Mouse (Mus musculus) granulocyte monocyte progenitor cell, adult 5-6 weeks (primary cell): Measurements from ENCODE around the gene Arl2bp. TPM values are rescaled to one million over a fixed set of nuclear protein-coding genes. Genes with fewer than 3 reads are reported as not detected.

ENCODE experiments used
- total RNA-seq, 2 experiments: library from RNA; stranded (forward) in 1 of 2; stranded (reverse) in 1 of 2; fragments of 200-712, 200-1000 nt in 1 of 2; fragments of >200 nt in 1 of 2; fragmentation: Nextera tagmentation in 1 of 2; gene quantifications; 2 replicates each; pipeline ENCODE4 v1.2.3; 2014 to 2017

Gene Arl2bp
- total RNA-seq, 2 experiments from 2014 or later, result 36.4 to 100 TPM

Other genes starting within 250 kb of the Arl2bp start
- gene Nlrc5, start 232.2 kb upstream of the Arl2bp start, total RNA-seq (2014; fragmentation: Nextera tagmentation), result 35.8 and 43.0 TPM in 2 replicates
- gene Nlrc5, start 232.2 kb upstream of the Arl2bp start, total RNA-seq (2017), result 19.3 and 19.4 TPM in 2 replicates
- 106 and 114 TPM in 2 replicates for gene Cpne2, start 133.6 kb upstream of the Arl2bp start, total RNA-seq (2014; fragmentation: Nextera tagmentation)
- 53.9 and 56.5 TPM in 2 replicates for gene Cpne2, start 133.6 kb upstream of the Arl2bp start, total RNA-seq (2017)
- 27.4 and 28.0 TPM in 2 replicates for gene Rspry1, start 64.7 kb upstream of the Arl2bp start, total RNA-seq (2014; fragmentation: Nextera tagmentation)
- gene Rspry1, start 64.7 kb upstream of the Arl2bp start, total RNA-seq (2017), result 29.9 and 33.0 TPM in 2 replicates
- gene Fam192a, start 64.6 kb upstream of the Arl2bp start, total RNA-seq (2014; fragmentation: Nextera tagmentation), result 30.4 and 64.9 TPM in 2 replicates
- 84.6 and 99.4 TPM in 2 replicates for gene Fam192a, start 64.6 kb upstream of the Arl2bp start, total RNA-seq (2017)
- not detected in 2 replicates for gene Pllp, start 29.7 kb downstream of the Arl2bp start, total RNA-seq (2014; fragmentation: Nextera tagmentation)
- not detected in 2 replicates for gene Pllp, start 29.7 kb downstream of the Arl2bp start, total RNA-seq (2017)
- gene Ccl22, start 79.0 kb downstream of the Arl2bp start, total RNA-seq (2014; fragmentation: Nextera tagmentation), result not detected in 2 replicates
- gene Ccl22, start 79.0 kb downstream of the Arl2bp start, total RNA-seq (2017), result not detected in 2 replicates
- gene Cx3cl1, start 105.4 kb downstream of the Arl2bp start, total RNA-seq (2014; fragmentation: Nextera tagmentation), result 0.19 and 1.3 TPM in 2 replicates
- gene Cx3cl1, start 105.4 kb downstream of the Arl2bp start, total RNA-seq (2017), result not detected in 2 replicates
- gene Ccl17, start 143.9 kb downstream of the Arl2bp start, total RNA-seq (2014; fragmentation: Nextera tagmentation), result not detected in 2 replicates
- not detected in 2 replicates for gene Ccl17, start 143.9 kb downstream of the Arl2bp start, total RNA-seq (2017)
- gene Coq9, start 171.7 kb downstream of the Arl2bp start, total RNA-seq (2014; fragmentation: Nextera tagmentation), result 49.5 and 54.4 TPM in 2 replicates
- 46.6 and 57.4 TPM in 2 replicates for gene Coq9, start 171.7 kb downstream of the Arl2bp start, total RNA-seq (2017)
- gene Ciapin1, start 171.8 kb downstream of the Arl2bp start, total RNA-seq (2014; fragmentation: Nextera tagmentation), result 45.7 and 48.0 TPM in 2 replicates
- 46.1 and 72.3 TPM in 2 replicates for gene Ciapin1, start 171.8 kb downstream of the Arl2bp start, total RNA-seq (2017)
- 57.6 and 75.3 TPM in 2 replicates for gene Polr2c, start 190.8 kb downstream of the Arl2bp start, total RNA-seq (2014; fragmentation: Nextera tagmentation)
- gene Polr2c, start 190.8 kb downstream of the Arl2bp start, total RNA-seq (2017), result 55.6 and 74.5 TPM in 2 replicates
- gene Dok4, start 209.7 kb downstream of the Arl2bp start, total RNA-seq (2014; fragmentation: Nextera tagmentation), result not detected in 2 replicates
- 0.13 and 0.62 TPM in 2 replicates for gene Dok4, start 209.7 kb downstream of the Arl2bp start, total RNA-seq (2017)